20 mouse cellular contexts compared by ENCODE assay signal in genomic region chr15:64474236-64474635, GRCm38 (mm10).
"Had no signal": no experiment of that assay in that cellular context is flagged by ENCODE, and none has a peak within 500 bp of the region (broad histone marks: within the 10 kb centered on the region; RNA-seq: fewer than 3 reads in every experiment).

No protein-coding gene starts in this region.

- DNase-seq: kidney, adult 8-10 months; kidney, postnatal 10 days; kidney, postnatal 36 days; layer of hippocampus, postnatal 36 days; liver, embryonic 13.5 days; lung, adult 2 months; lung, postnatal 14 days; right cerebral cortex, adult 18-20 months; right cerebral cortex, postnatal 14 days; right cerebral cortex, postnatal 4 days; spleen, adult 18-20 months; thymus, adult 2 months; thymus, postnatal 14 days; thymus, postnatal 4 days had no signal

- H3K27me3 ChIP-seq: kidney, embryonic 15.5 days; liver, embryonic 13.5 days; midbrain, embryonic 12.5 days had no signal

- H3K4me1 ChIP-seq: kidney, embryonic 15.5 days; liver, embryonic 13.5 days; midbrain, embryonic 12.5 days had no signal

- H3K4me2 ChIP-seq: kidney, embryonic 15.5 days; liver, embryonic 13.5 days; midbrain, embryonic 12.5 days had no signal

- H3K9ac ChIP-seq: kidney, embryonic 15.5 days; liver, embryonic 13.5 days; midbrain, embryonic 12.5 days had no signal

- H3K27ac ChIP-seq: kidney, embryonic 15.5 days; left cerebral cortex, adult 2 months; liver, embryonic 13.5 days; macrophage; midbrain, embryonic 12.5 days; stomach, postnatal 0 days had no signal

- ATAC-seq: midbrain, embryonic 16.5 days had no signal

- H3K9me3 ChIP-seq: kidney, embryonic 15.5 days; liver, embryonic 13.5 days; midbrain, embryonic 12.5 days had no signal

- H3K4me3 ChIP-seq: kidney, embryonic 15.5 days; left cerebral cortex, adult 2 months; liver, embryonic 13.5 days; midbrain, embryonic 12.5 days had no signal

- H3K36me3 ChIP-seq: kidney, embryonic 15.5 days; liver, embryonic 13.5 days; midbrain, embryonic 12.5 days had no signal
